Mouse (Mus musculus): ENCODE measurements around the gene Zmynd10. TPM values are rescaled to one million over a fixed set of nuclear protein-coding genes. Genes with fewer than 3 reads are reported as not detected.
A peak's percentile ranks its signal among the peaks of the same experiment; 100 is the strongest.

Zmynd10 gene
- polyA plus RNA-seq, 1 experiment, result 0.43 TPM

DNA sequence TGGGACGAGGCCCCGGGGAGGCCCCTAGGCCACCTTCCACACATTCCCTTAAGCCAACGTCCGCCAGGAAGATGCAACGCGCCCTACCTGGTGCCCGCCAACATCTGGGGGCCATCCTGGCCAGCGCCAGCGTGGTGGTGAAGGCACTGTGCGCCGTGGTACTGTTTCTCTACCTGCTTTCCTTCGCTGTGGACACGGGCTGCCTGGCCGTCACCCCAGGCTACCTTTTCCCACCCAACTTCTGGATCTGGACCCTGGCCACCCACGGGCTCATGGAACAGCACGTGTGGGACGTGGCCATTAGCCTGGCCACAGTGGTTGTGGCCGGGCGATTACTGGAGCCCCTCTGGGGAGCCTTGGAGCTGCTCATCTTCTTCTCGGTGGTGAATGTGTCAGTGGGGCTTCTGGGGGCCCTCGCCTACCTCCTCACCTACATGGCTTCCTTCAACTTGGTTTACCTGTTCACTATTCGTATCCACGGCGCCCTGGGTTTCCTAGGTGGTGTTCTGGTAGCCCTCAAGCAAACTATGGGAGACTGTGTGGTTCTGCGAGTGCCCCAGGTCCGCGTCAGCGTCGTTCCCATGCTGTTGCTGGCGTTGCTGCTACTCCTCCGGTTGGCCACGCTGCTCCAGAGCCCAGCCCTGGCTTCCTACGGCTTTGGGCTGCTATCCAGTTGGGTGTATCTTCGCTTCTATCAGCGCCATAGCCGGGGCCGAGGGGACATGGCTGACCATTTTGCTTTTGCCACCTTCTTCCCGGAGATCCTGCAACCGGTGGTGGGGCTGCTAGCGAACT lies 12.5 kb upstream of the Zmynd10 start:
- no peak for TF ChIP-seq CEBPB (IDR thresholded peaks at IDR 0.05; ENCODE audit: low read depth)
- no peak for TF ChIP-seq CTCF (IDR thresholded peaks at IDR 0.05; ENCODE audit: control insufficient read depth, insufficient read depth, insufficient read length)
- TF ChIP-seq USF1 (IDR thresholded peaks at IDR 0.05; ENCODE audit: low read depth), result no peak
- no peak for TF ChIP-seq FOSL1 (IDR thresholded peaks at IDR 0.05; ENCODE audit: insufficient read depth, low read length, poor library complexity, severe bottlenecking)
- TF ChIP-seq MAX (IDR thresholded peaks at IDR 0.05), result no peak
- no peak for TF ChIP-seq MYOG (IDR thresholded peaks at IDR 0.05; ENCODE audit: control insufficient read depth, extremely low read depth, insufficient read length)
- no peak for TF ChIP-seq MYOD1 (IDR thresholded peaks at IDR 0.05; ENCODE audit: control insufficient read depth, insufficient read length, low read depth)

DNA sequence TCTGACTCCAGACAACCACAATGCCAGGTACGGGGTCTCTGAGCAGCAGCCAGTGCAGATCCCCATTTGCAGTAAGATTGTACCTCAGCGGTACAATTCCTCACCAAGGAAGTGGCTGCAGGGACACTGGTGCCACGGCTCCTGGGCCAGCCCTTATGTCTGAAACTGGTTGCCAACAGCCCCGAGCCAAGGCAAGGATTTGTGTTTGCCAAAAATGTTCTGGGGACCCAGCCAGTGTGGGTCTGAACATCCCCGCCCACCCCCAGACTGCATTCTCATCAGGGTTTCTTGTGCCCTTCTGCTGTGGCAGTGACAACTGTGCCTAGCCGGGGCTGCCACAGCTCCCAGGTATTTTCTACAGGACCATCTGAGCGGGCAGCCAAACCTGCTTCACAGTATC lies 8.9 kb upstream of the Zmynd10 start:
- no peak for TF ChIP-seq CTCF (IDR thresholded peaks at IDR 0.05; ENCODE audit: control insufficient read depth, insufficient read depth, insufficient read length)
- peaks cover 27% of the 10 kb centered on the region for H3K79me3 ChIP-seq (ENCODE audit: low read depth)
- peaks cover 36% of the 10 kb centered on the region for H3K79me2 ChIP-seq (ENCODE audit: control insufficient read depth, insufficient read depth)
- H3K36me3 ChIP-seq (ENCODE audit: control insufficient read depth, insufficient read depth), result peaks cover 15% of the 10 kb centered on the region
- no peak overlapping the region for H3ac ChIP-seq (ENCODE audit: control insufficient read depth, insufficient read length, low read depth)
- no peak overlapping the region for H3K4me3 ChIP-seq (ENCODE audit: insufficient read depth, poor library complexity, severe bottlenecking)
- no peaks in the 10 kb centered on the region for H3K27me3 ChIP-seq (ENCODE audit: control insufficient read depth, insufficient read depth, insufficient read length)

More for the DNA sequence above, 12.5 kb upstream of the Zmynd10 start:
- Histone ChIP-seq H3ac (ENCODE audit: control insufficient read depth, insufficient read length, low read depth) (peak overlapping the region; percentile 77), H3K36me3 (ENCODE audit: control insufficient read depth, insufficient read depth) (peaks cover 15% of the 10 kb centered on the region), H3K79me2 (ENCODE audit: control insufficient read depth, insufficient read depth) (peaks cover 36% of the 10 kb centered on the region), H3K27me3 (ENCODE audit: control insufficient read depth, insufficient read depth, insufficient read length) (no peaks in the 10 kb centered on the region), H3K79me3 (ENCODE audit: low read depth) (peaks cover 27% of the 10 kb centered on the region), H3K4me3 (ENCODE audit: insufficient read depth, poor library complexity, severe bottlenecking) (peak overlapping the region; percentile 74)

- Histone ChIP-seq H3K4me3 (ENCODE audit: insufficient read depth, poor library complexity, severe bottlenecking) (no peak overlapping the region), H3K27me3 (ENCODE audit: control insufficient read depth, insufficient read depth, insufficient read length) (no peaks in the 10 kb centered on the region), H3K79me3 (ENCODE audit: low read depth) (peaks cover 27% of the 10 kb centered on the region), H3ac (ENCODE audit: control insufficient read depth, insufficient read length, low read depth) (no peak overlapping the region), H3K36me3 (ENCODE audit: control insufficient read depth, insufficient read depth) (peaks cover 15% of the 10 kb centered on the region), H3K79me2 (ENCODE audit: control insufficient read depth, insufficient read depth) (peaks cover 36% of the 10 kb centered on the region)
- TF ChIP-seq MYOG (IDR thresholded peaks at IDR 0.05; ENCODE audit: control insufficient read depth, extremely low read depth, insufficient read length) (no peak), CTCF (IDR thresholded peaks at IDR 0.05; ENCODE audit: control insufficient read depth, insufficient read depth, insufficient read length) (no peak)
Measured at GRCm38 (mm10) chr9:107538711-107539110, 8.4 kb upstream of the Zmynd10 start.

DNA sequence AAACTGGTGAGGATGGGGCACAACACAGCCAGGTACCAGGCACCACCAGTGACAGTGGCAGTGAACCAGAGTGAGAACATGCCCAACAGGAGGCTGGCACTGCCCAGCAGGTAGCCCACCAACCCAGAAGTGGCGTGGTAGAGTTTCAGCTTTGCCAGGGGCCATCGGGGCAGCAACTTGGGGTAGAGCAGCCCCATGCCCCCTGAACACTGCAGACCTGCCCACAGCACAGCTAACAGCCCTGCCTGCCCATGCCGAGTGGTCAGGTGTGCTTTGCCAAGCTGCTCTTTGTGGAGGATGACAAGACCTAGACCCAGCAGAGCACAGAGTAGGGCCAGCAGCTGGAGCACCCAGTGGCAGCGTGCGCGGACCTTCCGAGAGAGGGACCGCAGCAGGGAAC lies 7.2 kb upstream of the Zmynd10 start:
- peaks cover 24% of the 10 kb centered on the region for H3K79me3 ChIP-seq (ENCODE audit: low read depth)
- H3K4me3 ChIP-seq (ENCODE audit: insufficient read depth, poor library complexity, severe bottlenecking), result no peak overlapping the region
- H3K79me2 ChIP-seq (ENCODE audit: control insufficient read depth, insufficient read depth), result peaks cover 26% of the 10 kb centered on the region
- H3K36me3 ChIP-seq (ENCODE audit: control insufficient read depth, insufficient read depth), result peaks cover 15% of the 10 kb centered on the region
- no peaks in the 10 kb centered on the region for H3K27me3 ChIP-seq (ENCODE audit: control insufficient read depth, insufficient read depth, insufficient read length)
- H3ac ChIP-seq (ENCODE audit: control insufficient read depth, insufficient read length, low read depth), result no peak overlapping the region
- no peak for TF ChIP-seq FOSL1 (IDR thresholded peaks at IDR 0.05; ENCODE audit: insufficient read depth, low read length, poor library complexity, severe bottlenecking)
- no peak for TF ChIP-seq CEBPB (IDR thresholded peaks at IDR 0.05; ENCODE audit: low read depth)
- TF ChIP-seq MYOD1 (IDR thresholded peaks at IDR 0.05; ENCODE audit: control insufficient read depth, insufficient read length, low read depth), result no peak
- TF ChIP-seq CTCF (IDR thresholded peaks at IDR 0.05; ENCODE audit: control insufficient read depth, insufficient read depth, insufficient read length), result no peak
- no peak for TF ChIP-seq MYOG (IDR thresholded peaks at IDR 0.05; ENCODE audit: control insufficient read depth, extremely low read depth, insufficient read length)
- TF ChIP-seq USF1 (IDR thresholded peaks at IDR 0.05; ENCODE audit: low read depth), result no peak
- no peak for TF ChIP-seq MAX (IDR thresholded peaks at IDR 0.05)

- no peaks in the 10 kb centered on the region for H3K27me3 ChIP-seq (ENCODE audit: control insufficient read depth, insufficient read depth, insufficient read length)
- peaks cover 19% of the 10 kb centered on the region for H3K79me3 ChIP-seq (ENCODE audit: low read depth)
- peaks cover 21% of the 10 kb centered on the region for H3K79me2 ChIP-seq (ENCODE audit: control insufficient read depth, insufficient read depth)
- no peak for TF ChIP-seq MYOD1 (IDR thresholded peaks at IDR 0.05; ENCODE audit: control insufficient read depth, insufficient read length, low read depth)
- no peak for TF ChIP-seq FOSL1 (IDR thresholded peaks at IDR 0.05; ENCODE audit: insufficient read depth, low read length, poor library complexity, severe bottlenecking)
- no peak for TF ChIP-seq MYOG (IDR thresholded peaks at IDR 0.05; ENCODE audit: control insufficient read depth, extremely low read depth, insufficient read length)
- TF ChIP-seq CTCF (IDR thresholded peaks at IDR 0.05; ENCODE audit: control insufficient read depth, insufficient read depth, insufficient read length), result no peak
- TF ChIP-seq USF1 (IDR thresholded peaks at IDR 0.05; ENCODE audit: low read depth), result no peak
- no peak for TF ChIP-seq CEBPB (IDR thresholded peaks at IDR 0.05; ENCODE audit: low read depth)
- no peak for TF ChIP-seq MAX (IDR thresholded peaks at IDR 0.05)
- H3K4me3 ChIP-seq (ENCODE audit: insufficient read depth, poor library complexity, severe bottlenecking), result no peak overlapping the region
- no peak overlapping the region for H3ac ChIP-seq (ENCODE audit: control insufficient read depth, insufficient read length, low read depth)
- peaks cover 15% of the 10 kb centered on the region for H3K36me3 ChIP-seq (ENCODE audit: control insufficient read depth, insufficient read depth)
Measured at GRCm38 (mm10) chr9:107540420-107540819, 6.7 kb upstream of the Zmynd10 start.

DNA sequence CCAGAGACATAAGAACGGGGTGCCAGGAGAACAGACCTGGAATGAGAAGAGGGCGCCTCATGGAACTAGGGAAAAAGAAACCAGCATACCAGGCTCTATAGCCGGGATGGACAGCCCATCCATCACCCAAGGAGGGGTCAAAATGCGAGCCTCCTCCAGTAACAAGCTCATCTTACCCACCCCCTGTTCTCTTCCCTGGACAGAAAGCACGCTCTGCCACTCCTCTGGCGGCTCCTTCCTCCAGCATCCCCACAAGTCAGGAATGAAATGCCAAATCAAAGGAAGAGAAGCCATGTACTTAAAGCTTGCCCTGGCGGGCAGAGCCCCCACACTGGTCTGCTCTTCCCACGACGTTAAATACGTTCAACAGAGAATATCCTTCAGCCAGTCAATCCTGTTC lies 6.1 kb upstream of the Zmynd10 start:
- H3K4me3 ChIP-seq (ENCODE audit: insufficient read depth, poor library complexity, severe bottlenecking), result no peak overlapping the region
- H3K79me3 ChIP-seq (ENCODE audit: low read depth), result peaks cover 13% of the 10 kb centered on the region
- H3K36me3 ChIP-seq (ENCODE audit: control insufficient read depth, insufficient read depth), result peaks cover 15% of the 10 kb centered on the region
- H3K79me2 ChIP-seq (ENCODE audit: control insufficient read depth, insufficient read depth), result peaks cover 16% of the 10 kb centered on the region
- no peaks in the 10 kb centered on the region for H3K27me3 ChIP-seq (ENCODE audit: control insufficient read depth, insufficient read depth, insufficient read length)
- no peak overlapping the region for H3ac ChIP-seq (ENCODE audit: control insufficient read depth, insufficient read length, low read depth)
- TF ChIP-seq USF1 (IDR thresholded peaks at IDR 0.05; ENCODE audit: low read depth) (no peak), FOSL1 (IDR thresholded peaks at IDR 0.05; ENCODE audit: insufficient read depth, low read length, poor library complexity, severe bottlenecking) (no peak), MYOD1 (IDR thresholded peaks at IDR 0.05; ENCODE audit: control insufficient read depth, insufficient read length, low read depth) (no peak), CEBPB (IDR thresholded peaks at IDR 0.05; ENCODE audit: low read depth) (no peak), CTCF (IDR thresholded peaks at IDR 0.05; ENCODE audit: control insufficient read depth, insufficient read depth, insufficient read length) (no peak), MAX (IDR thresholded peaks at IDR 0.05) (no peak), MYOG (IDR thresholded peaks at IDR 0.05; ENCODE audit: control insufficient read depth, extremely low read depth, insufficient read length) (no peak)

All from C2C12 (cell line).